Mouse (Mus musculus): ENCODE data around the gene Stra8.

DNA sequence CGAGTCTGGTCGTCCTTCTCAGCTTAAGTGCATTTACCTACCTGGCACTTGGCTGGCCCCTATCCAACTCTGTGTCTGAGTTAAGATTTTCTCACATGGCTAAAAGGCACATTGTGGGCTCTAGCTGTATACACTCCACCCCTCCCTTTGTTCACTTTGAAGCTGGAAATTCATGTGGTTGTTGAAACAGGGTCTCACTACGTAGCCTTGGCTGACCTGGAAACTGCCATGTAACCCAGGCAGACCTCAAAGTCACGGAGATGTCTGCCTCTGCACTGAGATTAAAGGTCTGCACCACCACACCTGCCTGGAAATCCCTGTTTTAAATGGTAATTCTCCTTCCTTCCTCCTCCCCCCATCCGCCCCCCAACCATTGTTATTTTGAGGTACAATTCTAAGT is 23.5 kb downstream of the Stra8 start:
- TF ChIP-seq CTCF (IDR thresholded peaks at IDR 0.05; ENCODE audit: low read depth, low read length) (no peak), POLR2A (IDR thresholded peaks at IDR 0.05; ENCODE audit: borderline replicate concordance, low read depth, low read length) (no peak)

Data from bone marrow macrophage, adult 2 months (primary cell).